Mouse (Mus musculus) spleen, adult 2 months (tissue): ENCODE results near the gene Csrp3.

Experiments used
- CTCF ChIP-seq: fragments of 200-500 bp; IDR thresholded peaks from 2 replicates; pipeline ENCODE4 v1.5.1; 2011; ENCODE audit warnings: mild to moderate bottlenecking, inconsistent platforms; ENCODE audit not compliant: insufficient read depth, insufficient read length, insufficient replicate concordance; ENCODE audit errors: extremely low read depth
- POLR2A ChIP-seq: fragments of 200-500 bp; IDR thresholded peaks from 2 replicates; pipeline ENCODE4 v1.6.1; 2011; ENCODE audit warnings: low read depth, low read length, inconsistent platforms

GRCm38 (mm10) chr7:48859362-48859761, 11.5 kb upstream of the Csrp3 start:
- TF ChIP-seq POLR2A (no peak), CTCF (no peak)
